Mouse (Mus musculus) midbrain, postnatal 0 days (tissue): ENCODE measurements around the gene Myo1f. TPM values are rescaled to one million over a fixed set of nuclear protein-coding genes. Genes with fewer than 3 reads are reported as not detected.

Experiments
- ATAC-seq: fragments of 200-750 bp; cut with Nextera tagmentation; 2 replicates; pipeline ENCODE4 v1.8.0; 2017; ENCODE audit warnings: moderate number of reproducible peaks, mild to moderate bottlenecking, moderate TSS enrichment, moderate library complexity; ENCODE audit not compliant: low FRiP score
- DNase-seq: peaks from one replicate; pipeline ENCODE4 v3.0.0-alpha.2; 2015; ENCODE audit warnings: low spot score
- H3K27ac ChIP-seq: fragments of 300-500 bp; sonication (generic); 2 replicates; pipeline ENCODE4 v1.5.1; 2014; ENCODE audit warnings: low read depth, mild to moderate bottlenecking, low read length, mixed read lengths
- H3K27me3 ChIP-seq: fragments of 300-500 bp; sonication (generic); 2 replicates; pipeline ENCODE4 v1.6.1; 2014; ENCODE audit warnings: low read length, control low read depth, mixed read lengths; ENCODE audit not compliant: insufficient read depth
- H3K36me3 ChIP-seq: fragments of 300-500 bp; sonication (generic); 2 replicates; pipeline ENCODE4 v1.6.1; 2014; ENCODE audit warnings: low read length, control low read depth, mixed read lengths; ENCODE audit not compliant: insufficient read depth
- H3K4me1 ChIP-seq: fragments of 300-500 bp; sonication (generic); 2 replicates; pipeline ENCODE4 v1.6.1; 2014; ENCODE audit warnings: mild to moderate bottlenecking, control low read depth, antibody characterized with exemption, low read length, mixed read lengths; ENCODE audit not compliant: insufficient read depth
- H3K4me2 ChIP-seq: fragments of 300-500 bp; sonication (generic); 2 replicates; pipeline ENCODE4 v1.6.1; 2014; ENCODE audit warnings: low read depth, mild to moderate bottlenecking, low read length, mixed read lengths; ENCODE audit not compliant: poor library complexity, severe bottlenecking
- H3K4me3 ChIP-seq: fragments of 300-500 bp; sonication (generic); 2 replicates; pipeline ENCODE4 v1.5.1; 2014; ENCODE audit warnings: low read depth, mild to moderate bottlenecking, low read length, moderate library complexity
- H3K9ac ChIP-seq: fragments of 300-500 bp; sonication (generic); replicated peaks from 2 replicates; pipeline ENCODE4 v1.6.1; 2014; ENCODE audit warnings: mild to moderate bottlenecking, low read length, moderate library complexity, mixed read lengths; ENCODE audit not compliant: poor library complexity, severe bottlenecking
- H3K9me3 ChIP-seq: fragments of 300-500 bp; sonication (generic); 2 replicates; pipeline ENCODE4 v1.6.1; 2016; ENCODE audit warnings: low read length, control low read depth
- CTCF ChIP-seq: IDR thresholded peaks from 2 replicates; pipeline ENCODE4 v1.5.1; 2016; ENCODE audit warnings: antibody characterized with exemption, mild to moderate bottlenecking
- WGBS: fragments of 180-500 bp; shearing (Covaris S2); extraction: QIAGEN DNeasy Blood & Tissue Kit; methylation state at CpG from one replicate; pipeline ENCODE4 v1.1.7; 2014; 5-methylcytosine and 5-hydroxymethylcytosine counted together
- polyA plus RNA-seq: library from polyadenylated mRNA; unstranded; fragments of >200 nt; fragmentation: Nextera tagmentation; extraction: Ambion mirVana; gene quantifications from 2 replicates; pipeline ENCODE4 v1.2.1, GENCODE M21; 2015
- total RNA-seq: library from RNA; depleted of rRNA; stranded (reverse); fragments of >200 nt; gene quantifications from 2 replicates; pipeline ENCODE4 v1.2.3, GENCODE M21; 2014

Gene Myo1f
- total and polyA plus RNA-seq, 2 experiments from 2014 or later: 1.2 to 1.3 TPM

DNA sequence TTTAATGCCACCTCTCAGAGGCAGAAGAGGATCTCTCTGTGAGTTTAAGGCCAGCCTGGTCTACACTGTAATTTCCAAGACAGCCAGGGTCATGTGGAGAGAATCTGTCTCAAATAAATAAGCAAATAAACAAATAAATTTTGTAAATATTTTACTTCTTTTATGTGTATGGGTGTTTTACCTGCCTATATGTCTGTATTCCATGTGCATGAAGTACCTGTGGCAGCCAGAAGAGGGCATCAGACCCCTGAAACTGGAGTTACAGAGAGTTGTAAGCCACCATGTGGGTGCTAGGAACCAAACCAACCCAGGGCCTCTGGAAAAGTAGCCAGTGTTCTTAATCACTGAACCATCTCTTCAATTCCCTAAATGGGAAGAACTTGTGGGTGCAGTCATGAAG lies 41.8 kb downstream of the Myo1f start:
- no peak for ATAC-seq
- H3K9me3 ChIP-seq: no peaks in the 10 kb centered on the region

DNA sequence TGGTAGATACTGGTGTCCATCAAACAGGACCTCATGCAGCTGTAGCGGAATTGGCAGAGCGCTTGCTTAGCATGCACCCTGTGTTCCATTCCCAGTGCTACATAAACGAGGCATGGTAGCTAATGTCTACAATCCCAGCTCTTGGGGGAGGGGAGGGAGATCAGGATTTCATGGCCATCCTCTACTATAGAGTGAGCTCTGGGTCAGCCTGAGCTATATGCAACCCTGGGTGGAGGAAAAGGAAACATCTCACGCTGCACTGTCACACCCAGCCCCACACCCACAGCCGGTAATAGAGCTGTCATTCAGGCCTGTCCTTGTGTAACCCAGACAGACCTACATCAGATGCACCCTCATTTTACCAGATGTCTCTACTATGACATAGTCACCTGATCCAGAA lies 43.0 kb downstream of the Myo1f start:
- H3K4me1 ChIP-seq: no peaks in the 10 kb centered on the region
- H3K36me3 ChIP-seq: no peaks in the 10 kb centered on the region
- 91% methylated on average over 5 of the region's 5 CpGs for WGBS
- no peak overlapping the region for H3K4me3 ChIP-seq
- no peaks in the 10 kb centered on the region for H3K9me3 ChIP-seq
- DNase-seq (no peak), ATAC-seq (no peak)
- no peak overlapping the region for H3K9ac ChIP-seq
- no peak overlapping the region for H3K4me2 ChIP-seq
- H3K27ac ChIP-seq: no peak overlapping the region
- no peak for TF ChIP-seq CTCF
- H3K27me3 ChIP-seq: no peaks in the 10 kb centered on the region

More for the DNA sequence above, 41.8 kb downstream of the Myo1f start:
- Histone ChIP-seq H3K4me1 (no peaks in the 10 kb centered on the region), H3K27ac (no peak overlapping the region), H3K9ac (no peak overlapping the region), H3K36me3 (no peaks in the 10 kb centered on the region), H3K27me3 (no peaks in the 10 kb centered on the region), H3K4me2 (no peak overlapping the region), H3K4me3 (no peak overlapping the region)
- DNase-seq: no peak
- TF ChIP-seq CTCF: no peak

GRCm38 (mm10) chr17:33599836-33600475 lies 44.4 kb downstream of the Myo1f start:
- Histone ChIP-seq H3K4me3 (no peak overlapping the region), H3K27ac (no peak overlapping the region), H3K4me2 (no peak overlapping the region), H3K27me3 (no peaks in the 10 kb centered on the region), H3K9ac (no peak overlapping the region), H3K9me3 (no peaks in the 10 kb centered on the region), H3K36me3 (no peaks in the 10 kb centered on the region), H3K4me1 (no peaks in the 10 kb centered on the region)
- ATAC-seq: no peak
- TF ChIP-seq CTCF: no peak
- WGBS: 86% methylated on average over 8 of the region's 8 CpGs
- DNase-seq: no peak

DNA sequence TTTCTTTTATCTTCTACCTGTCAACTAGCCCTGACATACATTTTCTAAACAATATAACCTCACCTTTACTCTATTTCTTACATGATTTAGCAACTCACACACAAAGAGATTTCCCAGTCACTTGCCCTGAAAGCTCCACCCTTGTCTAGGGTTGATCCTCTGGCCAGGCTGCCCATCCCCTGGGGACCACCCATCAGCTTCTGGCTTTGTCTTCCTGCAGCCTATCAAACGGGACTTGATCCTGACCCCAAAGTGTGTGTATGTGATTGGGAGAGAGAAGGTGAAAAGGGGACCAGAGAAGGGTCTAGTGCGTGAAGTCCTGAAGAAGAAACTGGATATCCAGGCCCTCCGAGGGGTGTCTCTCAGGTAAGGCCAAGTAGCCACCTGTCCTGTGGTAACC lies 45.3 kb downstream of the Myo1f start:
- H3K4me2 ChIP-seq: no peak overlapping the region
- no peak for DNase-seq
- H3K36me3 ChIP-seq: no peaks in the 10 kb centered on the region
- TF ChIP-seq CTCF: no peak
- no peaks in the 10 kb centered on the region for H3K9me3 ChIP-seq
- no peak overlapping the region for H3K27ac ChIP-seq
- H3K4me1 ChIP-seq: no peaks in the 10 kb centered on the region
- ATAC-seq: no peak
- no peaks in the 10 kb centered on the region for H3K27me3 ChIP-seq
- H3K4me3 ChIP-seq: no peak overlapping the region
- 82% methylated on average over 3 of the region's 3 CpGs for WGBS
- no peak overlapping the region for H3K9ac ChIP-seq

GRCm38 (mm10) chr17:33601947-33602346 lies 46.4 kb downstream of the Myo1f start:
- 81% methylated on average over 12 of the region's 12 CpGs for WGBS
- Histone ChIP-seq H3K27ac (no peak overlapping the region), H3K4me3 (no peak overlapping the region), H3K4me2 (no peak overlapping the region), H3K9me3 (no peaks in the 10 kb centered on the region), H3K36me3 (no peaks in the 10 kb centered on the region), H3K9ac (no peak overlapping the region), H3K4me1 (no peaks in the 10 kb centered on the region), H3K27me3 (no peaks in the 10 kb centered on the region)
- DNase-seq (no peak), ATAC-seq (no peak)
- TF ChIP-seq CTCF: no peak

DNA sequence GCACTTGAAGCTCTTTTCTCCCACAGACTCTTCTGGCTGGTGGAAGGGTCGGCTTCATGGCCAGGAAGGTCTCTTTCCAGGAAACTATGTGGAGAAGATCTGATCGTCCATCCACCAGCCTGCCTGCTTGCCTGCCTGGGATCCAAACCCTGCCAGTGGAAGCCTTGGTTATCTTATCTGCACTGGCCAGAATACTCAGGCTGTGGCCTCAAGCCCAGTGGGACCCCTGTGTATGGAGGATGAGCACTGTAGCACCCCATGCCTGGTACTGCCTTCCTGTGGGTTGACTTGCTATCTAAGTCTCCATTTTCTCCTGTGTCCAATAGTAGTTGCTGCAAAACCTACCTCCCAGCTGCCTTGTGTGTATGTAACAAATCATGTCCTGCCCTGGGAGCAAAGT lies 51.8 kb downstream of the Myo1f start:
- ATAC-seq: no peak
- no peak overlapping the region for H3K9ac ChIP-seq
- WGBS: 89% methylated on average over 2 of the region's 2 CpGs
- no peak overlapping the region for H3K4me2 ChIP-seq
- H3K4me3 ChIP-seq: no peak overlapping the region
- no peak for TF ChIP-seq CTCF
- H3K27ac ChIP-seq: no peak overlapping the region
- H3K4me1 ChIP-seq: no peaks in the 10 kb centered on the region
- no peak for DNase-seq
- H3K27me3 ChIP-seq: no peaks in the 10 kb centered on the region
- H3K36me3 ChIP-seq: no peaks in the 10 kb centered on the region
- H3K9me3 ChIP-seq: no peaks in the 10 kb centered on the region
